Mouse (Mus musculus) neural tube, embryonic 11.5 days (tissue): Measurements from ENCODE around the gene Knl1. TPM values are rescaled to one million over a fixed set of nuclear protein-coding genes. Genes with fewer than 3 reads are reported as not detected.

Source experiments
- ATAC-seq: fragments of 200-750 bp; cut with Nextera tagmentation; 2 replicates; pipeline ENCODE4 v1.8.0; 2017; ENCODE audit warnings: moderate number of reproducible peaks, mild to moderate bottlenecking, moderate TSS enrichment, moderate library complexity; ENCODE audit not compliant: insufficient read depth, low FRiP score, low TSS enrichment
- DNase-seq: peaks from one replicate; pipeline ENCODE4 v3.0.0-alpha.2; 2015; ENCODE audit warnings: low spot score
- H3K27ac ChIP-seq: fragments of 300-500 bp; sonication (generic); 2 replicates; pipeline ENCODE4 v1.5.1; 2014; ENCODE audit warnings: low read depth, mild to moderate bottlenecking, low read length
- H3K27me3 ChIP-seq: fragments of 300-500 bp; sonication (generic); 2 replicates; pipeline ENCODE4 v1.6.1; 2014; ENCODE audit warnings: mild to moderate bottlenecking, low read length, mixed read lengths; ENCODE audit not compliant: control insufficient read depth, insufficient read depth
- H3K36me3 ChIP-seq: fragments of 300-500 bp; sonication (generic); 2 replicates; pipeline ENCODE4 v1.6.1; 2014; ENCODE audit warnings: mild to moderate bottlenecking, low read length, moderate library complexity, mixed read lengths; ENCODE audit not compliant: control insufficient read depth, insufficient read depth
- H3K4me1 ChIP-seq: fragments of 300-500 bp; sonication (generic); 2 replicates; pipeline ENCODE4 v1.6.1; 2014; ENCODE audit warnings: low read length, mixed read lengths; ENCODE audit not compliant: control insufficient read depth, insufficient read depth
- H3K4me2 ChIP-seq: fragments of 300-500 bp; sonication (generic); 2 replicates; pipeline ENCODE4 v1.6.1; 2014; ENCODE audit warnings: low read depth, mild to moderate bottlenecking, moderate library complexity
- H3K4me3 ChIP-seq: fragments of 300-500 bp; sonication (generic); 2 replicates; pipeline ENCODE4 v1.5.1; 2014; ENCODE audit warnings: low read depth, low read length
- H3K9ac ChIP-seq: fragments of 300-500 bp; sonication (generic); 2 replicates; pipeline ENCODE4 v1.6.1; 2014; ENCODE audit warnings: mild to moderate bottlenecking, low read length
- H3K9me3 ChIP-seq: fragments of 300-500 bp; sonication (generic); 2 replicates; pipeline ENCODE4 v1.6.1; 2016; ENCODE audit warnings: low read length; ENCODE audit not compliant: control insufficient read depth
- WGBS: fragments of 180-500 bp; shearing (Covaris S2); extraction: QIAGEN DNeasy Blood & Tissue Kit; methylation state at CpG from one replicate; pipeline ENCODE4 v1.1.7; 2014; 5-methylcytosine and 5-hydroxymethylcytosine counted together
- polyA plus RNA-seq: library from polyadenylated mRNA; unstranded; fragments of >200 nt; fragmentation: Nextera tagmentation; extraction: Ambion mirVana; gene quantifications from 2 replicates; pipeline ENCODE4 v1.2.1, GENCODE M21; 2014

The Knl1 gene
- polyA plus RNA-seq, 1 experiment from 2014 or later = 33.2 TPM

DNA sequence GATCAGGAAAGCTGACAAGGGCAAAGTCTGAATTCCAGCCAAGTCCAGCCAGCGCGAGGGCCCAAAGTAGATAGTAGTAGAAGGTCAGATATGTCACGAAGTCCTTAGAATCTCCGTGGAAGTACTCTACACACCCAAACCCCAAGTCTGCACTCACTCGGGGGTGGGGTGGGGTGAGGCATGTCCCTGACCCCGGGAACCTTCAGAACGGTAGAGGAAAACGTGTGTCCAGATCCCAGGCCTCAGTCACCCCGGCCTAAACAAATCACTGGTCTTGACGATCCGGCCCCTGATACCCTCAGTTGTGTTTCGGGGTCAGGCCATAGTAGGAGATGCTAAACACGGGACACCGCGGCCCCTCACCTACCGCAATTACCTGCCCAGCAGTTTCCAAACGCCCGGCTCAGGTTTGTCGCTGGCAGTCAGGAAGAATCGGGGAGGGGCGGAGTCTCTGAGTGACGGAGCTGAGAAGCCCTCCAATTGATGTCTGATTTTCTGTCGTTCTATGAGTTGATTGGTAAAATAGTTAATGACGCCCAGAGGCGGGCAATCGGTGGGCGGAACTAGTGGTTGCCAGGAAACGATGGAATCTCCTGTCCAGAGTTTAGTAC lies 17.9 kb upstream of the Knl1 start, which contains the start of gene Ccdc32:
Gene Ccdc32 (minus strand): TSS at position 453 of the 611 bp plus-strand sequence.
- H3K4me1 ChIP-seq = peaks cover 3% of the 10 kb centered on the region; the same call in 1 of the 2 replicates
- H3K4me2 ChIP-seq = peak within 1 kb of the TSS; percentile 73
- no peaks in the 10 kb centered on the region for H3K36me3 ChIP-seq
- H3K27ac ChIP-seq = no peak within 1 kb of the TSS
- 1% methylated on average over 28 of the region's 28 CpGs for WGBS
- no peaks in the 10 kb centered on the region for H3K9me3 ChIP-seq
- H3K4me3 ChIP-seq = peak within 1 kb of the TSS; percentile 58
- DNase-seq (peak; percentile 93), ATAC-seq (peak; percentile 91)
- no peaks in the 10 kb centered on the region for H3K27me3 ChIP-seq
- peak within 1 kb of the TSS; percentile 63 for H3K9ac ChIP-seq

DNA sequence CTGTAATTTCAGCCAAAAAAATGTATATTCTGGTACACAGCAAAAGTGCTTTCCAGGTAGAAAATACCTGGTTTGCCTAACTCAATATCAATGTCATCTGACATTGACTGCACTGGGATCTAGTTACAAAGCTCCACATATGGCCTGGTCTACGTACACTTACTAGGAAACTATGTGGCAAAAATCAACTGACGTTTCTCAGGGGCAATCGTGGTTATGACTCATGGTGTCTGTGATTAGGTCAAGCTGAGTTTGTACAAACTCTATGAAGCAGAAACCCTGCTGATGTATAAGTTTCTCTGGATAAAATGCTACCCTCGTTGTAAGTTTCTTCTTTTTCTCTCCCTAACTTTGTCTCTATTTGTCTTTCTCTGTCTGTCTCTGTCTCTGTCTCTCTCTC lies 14.7 kb upstream of the Knl1 start:
- Histone ChIP-seq H3K4me2 (no peak overlapping the region), H3K4me3 (no peak overlapping the region), H3K4me1 (peaks cover 8% of the 10 kb centered on the region; the same call in 1 of the 2 replicates), H3K36me3 (no peaks in the 10 kb centered on the region), H3K9ac (no peak overlapping the region), H3K27ac (no peak overlapping the region), H3K9me3 (no peaks in the 10 kb centered on the region), H3K27me3 (no peaks in the 10 kb centered on the region)
- no peak for DNase-seq
- WGBS = 74% methylated on average over 4 of the region's 4 CpGs
- no peak for ATAC-seq

DNA sequence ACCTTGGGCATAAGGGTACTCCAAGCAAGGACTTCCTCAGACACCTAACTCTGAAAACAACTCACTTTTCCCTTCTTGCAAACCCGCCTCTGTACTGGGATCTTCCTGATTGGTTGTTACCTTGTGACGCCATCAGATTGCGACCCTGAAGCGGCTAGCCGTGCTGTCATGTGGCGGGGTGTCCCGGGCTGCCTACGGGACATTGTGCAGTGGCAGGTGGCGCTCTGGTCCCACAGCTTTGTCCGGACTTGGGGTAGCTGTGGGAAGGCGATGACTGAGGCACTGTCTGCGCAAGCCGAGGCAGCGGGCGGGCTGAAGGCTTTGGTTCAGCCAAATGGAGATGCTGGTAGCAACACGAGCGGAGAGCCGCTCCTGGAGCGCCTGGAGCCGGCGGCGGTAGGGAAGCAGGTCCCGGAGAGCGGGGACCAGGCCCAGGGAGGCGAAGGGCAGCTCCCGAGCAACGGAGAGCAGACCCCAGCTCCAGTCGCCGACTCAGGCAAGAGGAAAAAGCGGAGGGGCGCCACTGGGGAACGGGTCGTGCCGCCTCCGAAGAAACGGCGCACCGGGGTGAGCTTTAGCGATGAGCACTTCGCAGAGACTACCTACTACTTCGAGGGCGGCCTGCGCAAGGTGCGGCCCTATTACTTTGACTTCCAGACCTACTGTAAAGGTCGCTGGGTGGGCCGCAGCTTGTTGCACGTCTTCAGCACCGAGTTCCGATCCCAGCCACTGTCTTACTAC lies 12.1 kb upstream of the Knl1 start, which contains the start of gene Rpusd2:
Gene Rpusd2 (plus strand): TSS at position 135 of the 741 bp plus-strand sequence.
- no peaks in the 10 kb centered on the region for H3K27me3 ChIP-seq
- no peaks in the 10 kb centered on the region for H3K9me3 ChIP-seq
- ATAC-seq (peak; percentile 96), DNase-seq (peak; percentile 93)
- peaks cover 8% of the 10 kb centered on the region for H3K36me3 ChIP-seq
- H3K27ac ChIP-seq = peak within 1 kb of the TSS; percentile 85
- H3K9ac ChIP-seq = peak within 1 kb of the TSS; percentile 85
- peaks cover 5% of the 10 kb centered on the region; the same call in 1 of the 2 replicates for H3K4me1 ChIP-seq
- H3K4me3 ChIP-seq = peak within 1 kb of the TSS; percentile 74
- H3K4me2 ChIP-seq = peak within 1 kb of the TSS; percentile 50
- WGBS = under 1% methylated on average over 49 of the region's 49 CpGs

DNA sequence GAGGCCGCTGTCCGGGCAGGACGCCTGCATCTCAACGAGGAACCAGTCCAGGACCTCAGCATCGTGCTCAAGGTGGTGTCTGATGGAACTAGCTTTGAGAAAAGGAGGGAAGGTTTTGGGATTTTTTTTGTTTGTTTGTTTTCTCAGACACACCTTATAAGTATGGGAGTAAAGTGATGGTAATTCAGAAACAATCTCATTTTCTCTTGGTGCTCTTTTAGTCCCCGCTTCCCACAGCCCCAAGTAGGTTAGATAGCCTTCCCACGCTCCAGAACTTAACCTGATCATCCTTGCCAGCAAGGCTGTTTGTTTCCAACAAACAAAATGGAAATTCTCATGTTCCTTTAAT lies 11.5 kb upstream of the Knl1 start:
- DNase-seq = no peak
- peak overlapping the region; percentile 85 for H3K9ac ChIP-seq
- H3K4me3 ChIP-seq = peak overlapping the region; percentile 74
- 9% methylated on average over 7 of the region's 7 CpGs for WGBS
- no peaks in the 10 kb centered on the region for H3K9me3 ChIP-seq
- H3K4me2 ChIP-seq = peak overlapping the region; percentile 50
- peaks cover 8% of the 10 kb centered on the region for H3K36me3 ChIP-seq
- H3K4me1 ChIP-seq = peaks cover 5% of the 10 kb centered on the region; the same call in 1 of the 2 replicates
- no peak for ATAC-seq
- peak overlapping the region; percentile 85 for H3K27ac ChIP-seq
- H3K27me3 ChIP-seq = no peaks in the 10 kb centered on the region

DNA sequence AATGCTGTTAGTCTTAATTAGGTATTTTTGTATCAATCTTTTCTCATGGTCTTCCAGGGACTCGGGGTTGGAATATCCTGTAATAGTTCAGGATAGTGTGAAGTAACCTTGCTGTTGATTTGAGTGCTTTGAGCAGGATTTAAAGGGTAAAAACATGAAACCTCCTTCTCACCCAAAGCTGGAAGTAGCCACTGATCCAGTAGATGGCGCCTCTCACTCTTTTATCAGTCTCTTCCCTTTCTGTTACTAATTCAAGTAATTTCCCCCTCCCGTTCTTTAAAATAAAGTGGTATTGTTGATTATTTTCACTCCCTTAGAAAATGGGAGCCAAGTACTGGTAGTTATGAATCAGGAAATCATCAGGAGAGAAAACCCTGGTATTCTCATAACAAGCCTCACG lies 6.0 kb upstream of the Knl1 start:
- Histone ChIP-seq H3K4me2 (no peak overlapping the region), H3K36me3 (peaks cover 8% of the 10 kb centered on the region), H3K4me1 (no peaks in the 10 kb centered on the region), H3K27me3 (no peaks in the 10 kb centered on the region), H3K9me3 (no peaks in the 10 kb centered on the region), H3K9ac (no peak overlapping the region), H3K27ac (no peak overlapping the region), H3K4me3 (no peak overlapping the region)
- DNase-seq (no peak), ATAC-seq (no peak)
- WGBS = 58% methylated on average over 4 of the region's 4 CpGs

DNA sequence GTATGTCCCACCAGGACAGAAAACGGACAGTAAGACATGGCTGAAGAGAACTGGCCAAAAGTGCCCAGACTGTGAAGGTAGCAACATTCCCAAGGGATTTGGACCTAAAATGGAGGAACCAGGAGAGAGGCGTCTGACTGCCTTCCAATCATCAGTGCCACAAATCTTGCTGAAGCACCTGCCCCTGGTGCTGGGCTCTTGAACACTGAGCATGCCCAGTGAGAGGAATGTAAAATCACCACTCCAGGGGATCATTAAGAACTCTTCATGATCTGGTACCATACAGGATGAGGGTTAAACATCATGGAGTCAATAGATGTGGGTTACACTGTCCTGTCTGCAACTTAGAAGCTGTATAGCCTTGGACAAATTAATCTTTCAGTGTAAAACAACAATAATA lies 1.8 kb upstream of the Knl1 start:
- Histone ChIP-seq H3K9ac (no peak overlapping the region), H3K36me3 (no peaks in the 10 kb centered on the region; the same call in 1 of the 2 replicates), H3K4me2 (no peak overlapping the region), H3K27ac (no peak overlapping the region), H3K27me3 (no peaks in the 10 kb centered on the region), H3K4me1 (no peaks in the 10 kb centered on the region; the same call in 1 of the 2 replicates), H3K4me3 (no peak overlapping the region), H3K9me3 (no peaks in the 10 kb centered on the region)
- DNase-seq (no peak), ATAC-seq (no peak)
- WGBS = 58% methylated on average over 2 of the region's 2 CpGs

DNA sequence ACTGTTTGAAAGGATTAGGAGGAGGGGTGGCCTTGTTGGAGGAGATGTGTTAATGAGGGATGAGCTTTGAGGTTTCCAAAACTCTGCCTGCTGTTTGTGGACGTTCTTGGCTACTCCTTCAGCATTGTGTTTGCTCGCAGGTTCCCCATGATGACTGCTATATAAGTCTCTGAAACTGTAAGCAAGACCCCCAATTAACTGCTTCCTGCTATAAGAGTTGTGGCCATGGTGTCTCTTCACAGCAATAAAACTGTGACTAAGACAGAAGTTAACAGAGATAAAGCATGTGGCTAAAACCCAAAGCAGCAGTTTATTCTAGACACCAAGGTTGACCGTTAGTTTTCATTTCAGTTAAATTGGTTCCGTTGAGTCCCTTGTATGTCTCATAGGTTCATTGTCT lies 930 bp downstream of the Knl1 start:
- DNase-seq (no peak), ATAC-seq (no peak)
- peak overlapping the region; percentile 73 for H3K9ac ChIP-seq
- H3K27ac ChIP-seq = no peak overlapping the region
- no peaks in the 10 kb centered on the region for H3K36me3 ChIP-seq
- H3K4me1 ChIP-seq = no peaks in the 10 kb centered on the region; the same call in 1 of the 2 replicates
- no peaks in the 10 kb centered on the region for H3K27me3 ChIP-seq
- H3K4me2 ChIP-seq = peak overlapping the region; percentile 47
- H3K9me3 ChIP-seq = no peaks in the 10 kb centered on the region
- H3K4me3 ChIP-seq = peak overlapping the region; percentile 74
- 19% methylated on average over 4 of the region's 4 CpGs for WGBS

DNA sequence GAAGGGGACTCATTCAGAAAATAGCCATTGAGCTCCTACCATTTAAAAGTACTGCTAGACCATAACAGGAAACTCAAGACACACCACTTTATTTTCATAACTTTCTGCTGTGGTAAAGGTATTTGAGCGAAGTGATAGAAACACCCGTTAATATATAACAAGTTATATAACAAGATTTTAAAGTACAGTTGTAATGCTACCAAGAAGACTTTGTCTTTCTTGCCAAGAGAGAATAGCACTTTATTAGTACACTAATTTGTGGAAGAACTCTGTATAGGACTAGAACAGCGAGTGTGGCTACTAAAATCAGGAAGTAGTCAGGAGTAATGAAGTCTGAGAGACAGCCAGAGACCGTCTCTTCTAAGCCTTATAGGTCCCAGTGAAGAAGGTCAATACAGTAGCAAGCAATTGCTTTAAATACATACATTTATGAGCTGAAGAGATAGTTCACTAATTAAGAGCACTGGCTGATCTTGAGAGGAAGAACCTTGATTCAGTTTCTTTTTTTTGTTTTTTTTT lies 3.3 kb downstream of the Knl1 start:
- Histone ChIP-seq H3K9me3 (no peaks in the 10 kb centered on the region), H3K36me3 (no peaks in the 10 kb centered on the region), H3K27ac (no peak overlapping the region), H3K4me2 (no peak overlapping the region), H3K4me3 (no peak overlapping the region), H3K9ac (no peak overlapping the region), H3K4me1 (no peaks in the 10 kb centered on the region; the same call in 1 of the 2 replicates), H3K27me3 (no peaks in the 10 kb centered on the region)
- WGBS = 93% methylated on average over 4 of the region's 4 CpGs
- DNase-seq (no peak), ATAC-seq (no peak)
